Mouse (Mus musculus) heart, adult 2 months (tissue): Measurements from ENCODE around the gene Cdcp2.

Experiments used
- CTCF ChIP-seq: fragments of 200-600 bp; IDR thresholded peaks from 2 replicates; pipeline ENCODE4 v1.8.1; 2022; ENCODE audit warnings: antibody characterized with exemption, mild to moderate bottlenecking, moderate library complexity
- POLR2A ChIP-seq: fragments of 200-500 bp; IDR thresholded peaks from 2 replicates; pipeline ENCODE4 v1.6.1; 2011; ENCODE audit warnings: mild to moderate bottlenecking, low read depth, low read length, control low read depth; ENCODE audit not compliant: insufficient read depth

GRCm38 (mm10) chr4:107139836-107140631 lies 43.3 kb downstream of the Cdcp2 start:
- TF ChIP-seq CTCF (no peak), POLR2A (no peak)
